Mouse (Mus musculus) myocyte (in vitro differentiated cells): ENCODE measurements around the gene Tmed1. TPM values are rescaled to one million over a fixed set of nuclear protein-coding genes. Genes with fewer than 3 reads are reported as not detected.
"Not testable (repeated sequence)": the region's sequence is repeated elsewhere in the genome, so short reads cannot be mapped to it uniquely, and the experiment has no call there.

ENCODE experiments used
- H3K27me3 ChIP-seq: one replicate; pipeline ENCODE4 v1.6.1; 2011; ENCODE audit not compliant: control insufficient read depth, insufficient read depth, insufficient read length
- H3K36me3 ChIP-seq: one replicate; pipeline ENCODE4 v1.6.1; 2011; ENCODE audit not compliant: control insufficient read depth, insufficient read depth
- H3K4me2 ChIP-seq: one replicate; pipeline ENCODE4 v1.6.1; 2011; ENCODE audit warnings: low read depth, control low read depth
- H3K4me3 ChIP-seq: one replicate; pipeline ENCODE4 v1.5.1; 2011; ENCODE audit warnings: mild to moderate bottlenecking, control low read depth, moderate library complexity
- H3K79me2 ChIP-seq: one replicate; pipeline ENCODE4 v1.6.1; 2011; ENCODE audit not compliant: control insufficient read depth, insufficient read depth
- H3ac ChIP-seq: one replicate; pipeline ENCODE4 v1.6.1; 2011; ENCODE audit not compliant: control insufficient read depth, insufficient read length
- CEBPB ChIP-seq: IDR thresholded peaks from 2 replicates; pipeline ENCODE4 v1.6.1; 2011; ENCODE audit warnings: mild to moderate bottlenecking, moderate library complexity; ENCODE audit not compliant: poor library complexity, insufficient read depth, severe bottlenecking
- E2F4 ChIP-seq: IDR thresholded peaks from one replicate; pipeline ENCODE4 v1.6.1; 2011; ENCODE audit warnings: mild to moderate bottlenecking, control low read depth, moderate library complexity; ENCODE audit not compliant: insufficient read depth
- MAX ChIP-seq: IDR thresholded peaks from one replicate; pipeline ENCODE4 v1.6.1; 2011; ENCODE audit warnings: low read depth, mild to moderate bottlenecking, control low read depth
- MYOD1 ChIP-seq, 3 experiments: IDR thresholded peaks; one replicate each; pipeline ENCODE4 v1.6.1; 2011; ENCODE audit warnings: control low read depth in 2 of 3, low read depth in 2 of 3, mild to moderate bottlenecking in 2 of 3, moderate library complexity in 1 of 3; ENCODE audit not compliant: insufficient read length in 2 of 3, control insufficient read depth in 1 of 3
- MYOG ChIP-seq, 3 experiments: IDR thresholded peaks; one replicate each; pipeline ENCODE4 v1.6.1; 2011; ENCODE audit warnings: control low read depth in 2 of 3, low read depth in 2 of 3, mild to moderate bottlenecking in 2 of 3; ENCODE audit not compliant: insufficient read length in 2 of 3, control insufficient read depth in 1 of 3, insufficient read depth in 1 of 3
- POLR2A ChIP-seq: IDR thresholded peaks from one replicate; pipeline ENCODE4 v1.6.1; 2011; ENCODE audit warnings: low read depth, mild to moderate bottlenecking, control low read depth, moderate library complexity; ENCODE audit not compliant: insufficient read length
- POLR2AphosphoS2 ChIP-seq: IDR thresholded peaks from one replicate; pipeline ENCODE4 v1.6.1; 2011; ENCODE audit warnings: low read depth, control low read depth; ENCODE audit not compliant: insufficient read length
- REST ChIP-seq: IDR thresholded peaks from one replicate; pipeline ENCODE4 v1.6.1; 2011; ENCODE audit warnings: mild to moderate bottlenecking, control low read depth, moderate library complexity; ENCODE audit not compliant: insufficient read depth, insufficient read length
- SRF ChIP-seq: IDR thresholded peaks from one replicate; pipeline ENCODE4 v1.6.1; 2011; ENCODE audit warnings: low read depth; ENCODE audit not compliant: control insufficient read depth, insufficient read length
- TCF12 ChIP-seq: IDR thresholded peaks from one replicate; pipeline ENCODE4 v1.6.1; 2011; ENCODE audit warnings: mild to moderate bottlenecking, control low read depth; ENCODE audit not compliant: poor library complexity, insufficient read depth, severe bottlenecking
- TCF3 ChIP-seq: IDR thresholded peaks from one replicate; pipeline ENCODE4 v1.6.1; 2011; ENCODE audit warnings: low read depth, control low read depth; ENCODE audit not compliant: insufficient read length
- USF1 ChIP-seq: IDR thresholded peaks from one replicate; pipeline ENCODE4 v1.6.1; 2011; ENCODE audit warnings: low read depth, mild to moderate bottlenecking, control low read depth, moderate library complexity
- polyA plus RNA-seq: library from polyadenylated mRNA; unstranded; fragments of >200 nt; fragmentation: generic; extraction: Trizol; gene quantifications from one replicate; pipeline ENCODE4 v1.2.1, GENCODE M21; 2012; ENCODE audit warnings: missing spikeins

Tmed1 gene
- polyA plus RNA-seq, 1 experiment: 47.3 TPM

- H3K4me2 ChIP-seq: peak within 1 kb of the TSS; percentile 34
- no peaks in the 10 kb centered on the region for H3K27me3 ChIP-seq
- no peak within 1 kb of the TSS for H3K4me3 ChIP-seq
- H3K79me2 ChIP-seq: no peaks in the 10 kb centered on the region
- no peaks in the 10 kb centered on the region for H3K36me3 ChIP-seq
- TF ChIP-seq MYOD1 (IDR thresholded peaks at IDR 0.05; ENCODE audit: control insufficient read depth in 1 of 3, insufficient read length in 2 of 3, low read depth in 2 of 3): no peak
- TF ChIP-seq TCF3: no peak
- no peak for TF ChIP-seq TCF12
- no peak for TF ChIP-seq E2F4
- TF ChIP-seq POLR2AphosphoS2: no peak
- TF ChIP-seq MAX: no peak
- TF ChIP-seq CEBPB: no peak
- TF ChIP-seq MYOG (IDR thresholded peaks at IDR 0.05; ENCODE audit: control insufficient read depth in 1 of 3, insufficient read depth in 1 of 3, insufficient read length in 2 of 3, low read depth in 2 of 3): no peak
- TF ChIP-seq USF1: no peak
- no peak for TF ChIP-seq SRF
- no peak for TF ChIP-seq REST
- TF ChIP-seq POLR2A: no peak
- H3ac ChIP-seq: no peak within 1 kb of the TSS
Observed at GRCm38 (mm10) chr9:21525937-21526633, 16.0 kb upstream of the Tmed1 start, which contains the start of gene AB124611. AB124611 (plus strand) TSS chr9:21526176.

- no peak for TF ChIP-seq SRF
- TF ChIP-seq TCF3: no peak
- no peak for TF ChIP-seq REST
- no peak for TF ChIP-seq MYOD1 (IDR thresholded peaks at IDR 0.05; ENCODE audit: control insufficient read depth in 1 of 3, insufficient read length in 2 of 3, low read depth in 2 of 3)
- no peak for TF ChIP-seq MAX
- no peak for TF ChIP-seq USF1
- TF ChIP-seq E2F4: no peak
- Histone ChIP-seq H3K79me2 (no peaks in the 10 kb centered on the region), H3K4me3 (no peak overlapping the region), H3K27me3 (no peaks in the 10 kb centered on the region), H3K4me2 (peak overlapping the region; percentile 34), H3K36me3 (no peaks in the 10 kb centered on the region), H3ac (no peak overlapping the region)
Observed at GRCm38 (mm10) chr9:21525142-21525936, 15.3 kb upstream of the Tmed1 start.

GRCm38 (mm10) chr9:21518690-21519089 lies 8.6 kb upstream of the Tmed1 start:
- H3K27me3 ChIP-seq, H3ac ChIP-seq, H3K79me2 ChIP-seq, H3K4me2 ChIP-seq, H3K4me3 ChIP-seq, H3K36me3 ChIP-seq: not testable (repeated sequence)

GRCm38 (mm10) chr9:21517947-21518495 lies 8.0 kb upstream of the Tmed1 start:
- H3K4me3 ChIP-seq: no peak overlapping the region
- H3K27me3 ChIP-seq: no peaks in the 10 kb centered on the region
- H3K36me3 ChIP-seq: no peaks in the 10 kb centered on the region
- H3ac ChIP-seq: no peak overlapping the region
- TF ChIP-seq POLR2AphosphoS2 (no peak), USF1 (no peak), E2F4 (no peak), MYOG (IDR thresholded peaks at IDR 0.05; ENCODE audit: control insufficient read depth in 1 of 3, insufficient read depth in 1 of 3, insufficient read length in 2 of 3, low read depth in 2 of 3) (no peak)
- no peaks in the 10 kb centered on the region for H3K79me2 ChIP-seq
- H3K4me2 ChIP-seq: no peak overlapping the region

- no peaks in the 10 kb centered on the region for H3K27me3 ChIP-seq
- no peak overlapping the region for H3ac ChIP-seq
- no peak for TF ChIP-seq POLR2A
- TF ChIP-seq SRF: no peak
- no peak for TF ChIP-seq CEBPB
- TF ChIP-seq E2F4: no peak
- TF ChIP-seq POLR2AphosphoS2: no peak
- no peak for TF ChIP-seq USF1
- peaks cover 6% of the 10 kb centered on the region for H3K79me2 ChIP-seq
- no peaks in the 10 kb centered on the region for H3K36me3 ChIP-seq
- H3K4me3 ChIP-seq: no peak overlapping the region
- no peak overlapping the region for H3K4me2 ChIP-seq
Observed at GRCm38 (mm10) chr9:21513466-21513865, 3.4 kb upstream of the Tmed1 start.
